Mouse (Mus musculus): Measurements from ENCODE around the gene Hnrnpab. TPM values are rescaled to one million over a fixed set of nuclear protein-coding genes. Genes with fewer than 3 reads are reported as not detected.
A peak's percentile ranks its signal among the peaks of the same experiment; 100 is the strongest.
"Not testable (repeated sequence)": the region's sequence is repeated elsewhere in the genome, so short reads cannot be mapped to it uniquely, and the experiment has no call there.

The Hnrnpab gene
- polyA plus RNA-seq, 1 experiment: 144 TPM

- no peak for DNase-seq (ENCODE audit: low read depth, low spot score)
- under 1% methylated on average over 61 of the region's 61 CpGs for WGBS
These were observed 29.1 kb upstream of the Hnrnpab start, which contains the start of gene Rmnd5b for GRCm38 (mm10) chr11:51635525-51636322. Gene Rmnd5b (minus strand): TSS chr11:51635896.

GRCm38 (mm10) chr11:51635127-51635524 is 28.5 kb upstream of the Hnrnpab start:
- WGBS: 8% methylated on average over 6 of the region's 6 CpGs
- DNase-seq (ENCODE audit: low read depth, low spot score): no peak

GRCm38 (mm10) chr11:51633721-51634120 is 27.1 kb upstream of the Hnrnpab start:
- DNase-seq (ENCODE audit: low read depth, low spot score): no peak
- 92% methylated on average over 3 of the region's 3 CpGs for WGBS

GRCm38 (mm10) chr11:51633200-51633599 is 26.6 kb upstream of the Hnrnpab start:
- 83% methylated on average over 7 of the region's 7 CpGs for WGBS

GRCm38 (mm10) chr11:51632130-51632753 is 25.6 kb upstream of the Hnrnpab start:
- WGBS: 77% methylated on average over 6 of the region's 6 CpGs
- DNase-seq (ENCODE audit: low read depth, low spot score): no peak

More at GRCm38 (mm10) chr11:51633200-51633599, 26.6 kb upstream of the Hnrnpab start:
- not testable (repeated sequence) for DNase-seq (ENCODE audit: low read depth, low spot score)

GRCm38 (mm10) chr11:51629651-51630314 is 23.1 kb upstream of the Hnrnpab start:
- 76% methylated on average over 15 of the region's 15 CpGs for WGBS
- DNase-seq (ENCODE audit: low read depth, low spot score): no peak

- 88% methylated on average over 8 of the region's 8 CpGs for WGBS
- no peak for DNase-seq (ENCODE audit: low read depth, low spot score)
These were observed 21.3 kb upstream of the Hnrnpab start for GRCm38 (mm10) chr11:51627907-51628306.

GRCm38 (mm10) chr11:51627425-51627824 is 20.8 kb upstream of the Hnrnpab start:
- DNase-seq (ENCODE audit: low read depth, low spot score): no peak
- 92% methylated on average over 9 of the region's 9 CpGs for WGBS

- WGBS: 75% methylated on average over 5 of the region's 5 CpGs
- no peak for DNase-seq (ENCODE audit: low read depth, low spot score)
These were observed 18.7 kb upstream of the Hnrnpab start for GRCm38 (mm10) chr11:51625187-51625820.

- DNase-seq (ENCODE audit: low read depth, low spot score): no peak
These were observed 16.4 kb upstream of the Hnrnpab start for GRCm38 (mm10) chr11:51622971-51623491.

GRCm38 (mm10) chr11:51621776-51622175 is 15.1 kb upstream of the Hnrnpab start:
- 91% methylated on average over 2 of the region's 2 CpGs for WGBS
- no peak for DNase-seq (ENCODE audit: low read depth, low spot score)

More at GRCm38 (mm10) chr11:51622971-51623491, 16.4 kb upstream of the Hnrnpab start:
- 67% methylated on average over 7 of the region's 7 CpGs for WGBS

GRCm38 (mm10) chr11:51620084-51620483 is 13.4 kb upstream of the Hnrnpab start:
- no peak for DNase-seq (ENCODE audit: low read depth, low spot score)
- 0% methylated on average over 11 of the region's 11 CpGs for WGBS

- WGBS: under 1% methylated on average over 51 of the region's 51 CpGs
- DNase-seq (ENCODE audit: low read depth, low spot score): peak; percentile 98
These were observed 12.9 kb upstream of the Hnrnpab start, which contains the start of gene Nhp2 for GRCm38 (mm10) chr11:51619409-51620060. Gene Nhp2 (plus strand): TSS chr11:51619735.

GRCm38 (mm10) chr11:51618894-51619408 is 12.3 kb upstream of the Hnrnpab start:
- 27% methylated on average over 8 of the region's 8 CpGs for WGBS
- DNase-seq (ENCODE audit: low read depth, low spot score): no peak

- DNase-seq (ENCODE audit: low read depth, low spot score): no peak
- WGBS: under 1% methylated on average over 4 of the region's 4 CpGs
These were observed 11.0 kb upstream of the Hnrnpab start for GRCm38 (mm10) chr11:51617693-51618092.

- WGBS: 67% methylated on average over 7 of the region's 7 CpGs
- not testable (repeated sequence) for DNase-seq (ENCODE audit: low read depth, low spot score)
These were observed 9.5 kb upstream of the Hnrnpab start for GRCm38 (mm10) chr11:51616113-51616512.

GRCm38 (mm10) chr11:51615601-51616000 is 9.0 kb upstream of the Hnrnpab start:
- WGBS: under 1% methylated on average over 14 of the region's 14 CpGs
- DNase-seq (ENCODE audit: low read depth, low spot score): peak; percentile 89

- 7% methylated on average over 7 of the region's 7 CpGs for WGBS
- peak; percentile 61 for DNase-seq (ENCODE audit: low read depth, low spot score)
These were observed 8.5 kb upstream of the Hnrnpab start for GRCm38 (mm10) chr11:51615129-51615528.

- no peak for DNase-seq (ENCODE audit: low read depth, low spot score)
- 82% methylated on average over 8 of the region's 8 CpGs for WGBS
These were observed 7.6 kb upstream of the Hnrnpab start for GRCm38 (mm10) chr11:51614256-51614655.

All from large intestine, adult 2 months (tissue).